Mouse (Mus musculus) hindbrain, embryonic 16.5 days (tissue): ENCODE measurements around the gene Brsk2. TPM values are rescaled to one million over a fixed set of nuclear protein-coding genes. Genes with fewer than 3 reads are reported as not detected.

Experiments
- ATAC-seq: fragments of 200-750 bp; cut with Nextera tagmentation; 2 replicates; pipeline ENCODE4 v1.8.0; 2017; ENCODE audit warnings: moderate TSS enrichment, moderate library complexity
- H3K27ac ChIP-seq: fragments of 300-500 bp; sonication (generic); 2 replicates; pipeline ENCODE4 v1.5.1; 2014; ENCODE audit warnings: low read depth, mild to moderate bottlenecking, control low read depth, low read length, moderate library complexity
- H3K27me3 ChIP-seq: fragments of 300-500 bp; sonication (generic); replicated peaks from 2 replicates; pipeline ENCODE4 v1.6.1; 2014; ENCODE audit warnings: low read length; ENCODE audit not compliant: control insufficient read depth, insufficient read depth
- H3K36me3 ChIP-seq: fragments of 300-500 bp; sonication (generic); 2 replicates; pipeline ENCODE4 v1.6.1; 2014; ENCODE audit warnings: mild to moderate bottlenecking, low read length, moderate library complexity, mixed read lengths; ENCODE audit not compliant: control insufficient read depth, insufficient read depth
- H3K4me1 ChIP-seq: fragments of 300-500 bp; sonication (generic); 2 replicates; pipeline ENCODE4 v1.6.1; 2014; ENCODE audit warnings: low read depth, low read length; ENCODE audit not compliant: control insufficient read depth, insufficient read depth
- H3K4me2 ChIP-seq: fragments of 300-500 bp; sonication (generic); 2 replicates; pipeline ENCODE4 v1.6.1; 2014; ENCODE audit warnings: mild to moderate bottlenecking, low read length, control low read depth, moderate library complexity
- H3K4me3 ChIP-seq: fragments of 300-500 bp; sonication (generic); 2 replicates; pipeline ENCODE4 v1.5.1; 2014; ENCODE audit warnings: mild to moderate bottlenecking, low read length, control low read depth, moderate library complexity
- H3K9ac ChIP-seq: fragments of 300-500 bp; sonication (generic); 2 replicates; pipeline ENCODE4 v1.6.1; 2014; ENCODE audit warnings: low read depth, mild to moderate bottlenecking, control low read depth, low read length, moderate library complexity
- H3K9me3 ChIP-seq: fragments of 300-500 bp; sonication (generic); 2 replicates; pipeline ENCODE4 v1.6.1; 2014; ENCODE audit warnings: mild to moderate bottlenecking, low read length, moderate library complexity; ENCODE audit not compliant: control insufficient read depth
- WGBS: fragments of 180-500 bp; shearing (Covaris S2); extraction: QIAGEN DNeasy Blood & Tissue Kit; methylation state at CpG from one replicate; pipeline ENCODE4 v1.1.7; 2014; 5-methylcytosine and 5-hydroxymethylcytosine counted together
- polyA plus RNA-seq: library from polyadenylated mRNA; unstranded; fragments of >200 nt; fragmentation: Nextera tagmentation; extraction: Ambion mirVana; gene quantifications from 2 replicates; pipeline ENCODE4 v1.2.1, GENCODE M21; 2015

The Brsk2 gene
- polyA plus RNA-seq, 1 experiment from 2014 or later = 19.6 TPM

DNA sequence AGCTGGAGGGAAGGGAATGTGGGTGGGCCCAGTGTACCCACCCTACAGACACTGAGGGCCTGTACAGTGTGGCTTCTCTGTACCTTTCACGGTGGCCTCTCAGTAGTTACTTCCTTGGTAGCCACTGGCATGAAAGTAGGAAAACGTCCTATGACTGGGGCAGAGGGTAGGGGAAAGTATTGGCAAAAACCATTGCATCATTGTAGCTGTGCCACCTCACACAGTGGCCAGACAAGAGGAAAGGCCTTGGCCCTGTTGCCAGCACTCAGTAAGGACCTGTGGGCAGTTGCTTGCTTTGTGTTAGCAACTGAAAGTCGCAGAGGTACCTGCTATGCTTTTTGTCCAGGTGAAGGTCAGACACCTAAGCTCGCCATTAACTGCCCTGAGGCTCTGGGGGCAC is 44.6 kb downstream of the Brsk2 start:
- Histone ChIP-seq H3K27ac (no peak overlapping the region), H3K4me2 (no peak overlapping the region), H3K4me3 (no peak overlapping the region), H3K27me3 (no peaks in the 10 kb centered on the region), H3K9me3 (no peaks in the 10 kb centered on the region), H3K36me3 (peaks cover 42% of the 10 kb centered on the region), H3K9ac (no peak overlapping the region), H3K4me1 (no peaks in the 10 kb centered on the region)
- WGBS = 91% methylated on average over 4 of the region's 4 CpGs
- no peak for ATAC-seq

DNA sequence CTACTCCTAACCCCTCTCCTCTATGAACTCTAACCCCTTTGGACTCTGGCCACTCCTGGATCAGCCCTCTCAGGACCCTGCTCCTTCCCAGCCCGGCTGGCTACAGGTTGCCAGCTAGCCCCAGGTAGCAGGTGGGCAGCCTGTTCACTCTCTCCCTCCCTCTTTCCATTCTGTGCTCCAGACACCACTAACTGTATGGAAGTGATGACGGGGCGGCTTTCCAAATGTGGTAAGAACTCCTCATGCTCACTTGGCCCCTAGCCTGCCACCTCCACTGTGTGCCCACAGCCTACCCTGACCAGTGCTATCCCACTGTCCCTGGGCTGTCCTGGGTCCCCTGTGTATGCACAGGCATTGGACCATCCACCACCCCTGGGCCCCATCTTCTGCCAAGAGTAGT is 51.1 kb downstream of the Brsk2 start:
- ATAC-seq = no peak
- no peak overlapping the region for H3K4me3 ChIP-seq
- no peak overlapping the region for H3K27ac ChIP-seq
- H3K9me3 ChIP-seq = no peaks in the 10 kb centered on the region
- H3K27me3 ChIP-seq = no peaks in the 10 kb centered on the region
- WGBS = 94% methylated on average over 3 of the region's 3 CpGs
- H3K4me2 ChIP-seq = no peak overlapping the region
- H3K4me1 ChIP-seq = no peaks in the 10 kb centered on the region
- peaks cover 57% of the 10 kb centered on the region for H3K36me3 ChIP-seq
- no peak overlapping the region for H3K9ac ChIP-seq

DNA sequence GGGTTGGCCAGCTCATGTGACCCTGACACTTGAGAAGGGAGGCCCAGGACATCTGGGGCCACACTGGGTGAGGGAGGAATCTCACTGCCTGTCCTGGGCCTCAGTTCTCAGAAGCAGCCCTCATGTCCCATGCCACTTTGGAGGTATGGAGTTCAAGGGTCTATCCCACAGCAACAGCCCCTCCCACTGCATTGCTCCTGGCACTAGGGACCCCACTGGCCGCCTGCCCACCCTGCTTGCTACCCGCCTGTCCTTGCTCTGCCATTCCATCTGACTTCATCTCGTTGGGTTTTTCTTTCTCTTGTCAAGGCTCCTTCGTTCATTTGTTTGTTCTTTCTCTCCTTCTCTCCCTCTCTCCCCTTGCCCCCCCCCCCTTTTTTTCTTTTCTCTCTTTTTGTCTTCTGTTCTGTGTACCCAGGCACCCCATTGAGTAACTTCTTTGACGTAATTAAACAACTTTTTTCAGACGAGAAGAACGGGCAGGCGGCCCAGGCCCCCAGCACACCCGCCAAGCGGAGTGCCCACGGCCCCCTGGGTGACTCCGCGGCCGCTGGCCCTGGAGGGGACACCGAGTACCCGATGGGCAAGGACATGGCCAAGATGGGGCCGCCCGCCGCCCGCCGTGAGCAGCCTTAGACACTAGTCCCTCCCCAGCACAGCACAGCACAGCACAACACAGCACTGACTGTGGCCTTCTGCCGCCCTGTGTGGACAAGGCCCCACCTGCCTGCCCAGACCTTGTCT is 52.2 kb downstream of the Brsk2 start:
- Histone ChIP-seq H3K9me3 (no peaks in the 10 kb centered on the region), H3K4me1 (no peaks in the 10 kb centered on the region), H3K9ac (no peak overlapping the region), H3K27ac (peak overlapping the region; percentile 23; the same call in 1 of the 2 replicates), H3K4me2 (no peak overlapping the region), H3K36me3 (peaks cover 55% of the 10 kb centered on the region), H3K27me3 (no peaks in the 10 kb centered on the region), H3K4me3 (no peak overlapping the region)
- ATAC-seq = no peak; the same call in 1 of the 2 replicates
- 65% methylated on average over 22 of the region's 22 CpGs for WGBS

DNA sequence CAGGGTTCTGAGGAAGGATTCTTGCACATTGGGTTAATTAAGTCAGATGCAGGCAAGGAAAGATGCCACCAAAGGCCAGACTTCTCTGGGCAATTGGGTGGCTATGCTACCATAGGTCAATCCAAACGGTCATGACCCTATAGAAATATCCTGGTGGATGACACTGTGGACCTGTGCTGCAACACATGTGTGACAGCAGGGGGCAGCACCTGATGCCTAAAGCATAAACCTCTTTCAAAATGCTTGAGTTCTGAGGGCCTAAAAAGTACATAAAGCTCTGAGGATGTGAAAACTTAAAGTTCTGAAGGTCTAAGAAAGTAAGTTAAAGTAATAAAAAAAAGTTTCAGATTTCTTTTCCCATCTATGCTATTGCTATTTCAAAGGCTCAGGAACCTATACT is 67.0 kb downstream of the Brsk2 start:
- Histone ChIP-seq H3K4me2 (no peak overlapping the region), H3K36me3 (peaks cover 4% of the 10 kb centered on the region; the same call in 1 of the 2 replicates), H3K4me3 (no peak overlapping the region), H3K27me3 (no peaks in the 10 kb centered on the region), H3K4me1 (no peaks in the 10 kb centered on the region), H3K9me3 (no peaks in the 10 kb centered on the region), H3K27ac (no peak overlapping the region), H3K9ac (no peak overlapping the region)
- 69% methylated on average over 1 of the region's 1 CpGs for WGBS
- ATAC-seq = no peak

DNA sequence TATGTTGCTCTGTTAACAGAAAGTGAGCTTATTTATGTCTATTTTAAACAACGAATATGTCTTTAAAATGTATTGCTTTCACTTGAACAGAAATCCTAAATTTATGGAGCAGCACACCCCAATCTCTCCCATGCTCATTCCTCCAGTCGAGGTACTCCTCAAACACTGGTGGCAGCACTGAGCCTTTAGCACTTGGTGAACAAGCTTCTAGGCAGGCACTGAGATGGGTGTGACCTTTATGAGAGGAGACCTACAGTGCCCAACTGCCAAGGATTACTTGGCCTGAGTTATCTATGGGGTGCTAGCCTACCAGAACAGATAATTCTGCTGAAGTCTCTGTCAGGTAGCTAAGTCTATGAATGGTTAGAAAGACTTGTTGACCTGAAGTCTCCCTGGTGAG is 70.1 kb downstream of the Brsk2 start:
- Histone ChIP-seq H3K4me1 (no peaks in the 10 kb centered on the region), H3K4me3 (no peak overlapping the region), H3K4me2 (no peak overlapping the region), H3K27me3 (no peaks in the 10 kb centered on the region), H3K27ac (no peak overlapping the region), H3K9ac (no peak overlapping the region), H3K9me3 (no peaks in the 10 kb centered on the region), H3K36me3 (peaks cover 4% of the 10 kb centered on the region; the same call in 1 of the 2 replicates)
- 61% methylated on average over 2 of the region's 2 CpGs for WGBS
- ATAC-seq = no peak

DNA sequence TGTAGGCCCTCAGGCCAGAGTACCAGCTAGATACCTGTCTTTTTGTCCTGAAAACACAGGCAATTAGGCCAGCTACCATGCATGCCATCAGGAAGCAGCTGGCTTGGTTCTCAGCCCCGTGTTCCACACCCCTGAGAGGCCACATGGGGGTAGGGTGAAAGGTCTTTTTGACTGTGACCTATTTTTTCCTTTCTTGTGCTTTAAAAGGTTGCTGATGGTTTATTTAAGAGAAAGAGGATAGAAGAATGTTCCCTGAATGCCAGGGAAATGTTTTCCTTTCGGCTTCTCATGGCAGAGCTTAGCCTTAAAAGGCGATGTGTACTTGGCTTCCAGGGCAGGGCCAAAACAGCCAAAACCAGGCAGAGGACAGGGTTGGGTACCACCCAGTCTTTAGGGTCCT is 71.3 kb downstream of the Brsk2 start:
- Histone ChIP-seq H3K27me3 (no peaks in the 10 kb centered on the region), H3K9me3 (no peaks in the 10 kb centered on the region), H3K4me3 (no peak overlapping the region), H3K27ac (no peak overlapping the region), H3K9ac (no peak overlapping the region), H3K4me2 (no peak overlapping the region), H3K4me1 (no peaks in the 10 kb centered on the region; the same call in 1 of the 2 replicates), H3K36me3 (peaks cover 2% of the 10 kb centered on the region; the same call in 1 of the 2 replicates)
- WGBS = 72% methylated on average over 3 of the region's 3 CpGs
- ATAC-seq = no peak

DNA sequence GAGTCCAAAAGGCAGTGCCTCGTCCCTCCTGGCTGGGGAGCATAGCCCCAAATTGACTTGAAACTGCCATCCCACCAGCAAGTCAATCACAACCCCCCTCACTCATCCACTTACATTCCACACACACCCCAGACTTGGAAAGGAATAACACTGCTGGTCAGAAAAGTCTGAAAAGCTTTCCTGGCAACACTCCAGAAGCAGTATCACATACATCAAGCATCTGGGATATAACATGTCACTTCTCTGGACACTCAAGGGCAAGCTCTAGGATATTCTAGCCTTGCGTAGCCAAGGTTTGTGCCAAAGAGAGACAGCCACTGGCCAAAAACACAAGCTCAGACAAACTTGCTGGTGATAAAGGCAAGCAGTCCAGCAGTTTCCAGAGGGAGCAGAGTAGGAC is 75.6 kb downstream of the Brsk2 start:
- no peak overlapping the region for H3K4me3 ChIP-seq
- no peaks in the 10 kb centered on the region for H3K36me3 ChIP-seq
- H3K9ac ChIP-seq = no peak overlapping the region
- H3K27ac ChIP-seq = no peak overlapping the region
- H3K27me3 ChIP-seq = no peaks in the 10 kb centered on the region
- no peak for ATAC-seq
- H3K4me2 ChIP-seq = no peak overlapping the region
- no peaks in the 10 kb centered on the region for H3K9me3 ChIP-seq
- 49% methylated on average over 2 of the region's 2 CpGs for WGBS
- no peaks in the 10 kb centered on the region; the same call in 1 of the 2 replicates for H3K4me1 ChIP-seq

DNA sequence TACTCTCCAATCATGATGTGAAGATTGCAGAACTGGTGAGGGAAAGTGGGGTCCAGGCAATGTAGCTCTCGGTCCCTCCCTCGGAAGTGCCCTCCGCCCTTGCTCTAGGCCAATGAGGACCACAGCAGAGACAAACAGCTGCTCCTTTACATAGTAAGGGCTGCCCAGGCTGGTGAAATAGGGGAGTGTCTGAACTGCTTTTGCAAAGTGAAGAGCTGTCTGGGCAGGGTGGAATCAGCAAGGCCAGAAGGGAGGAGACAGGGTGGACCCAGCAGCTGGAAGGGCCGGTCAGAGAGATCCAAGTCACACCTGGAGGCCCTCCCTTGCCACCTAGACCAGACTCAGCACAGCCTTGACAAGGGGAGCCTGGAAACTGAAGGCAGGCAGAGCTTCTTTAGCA is 76.4 kb downstream of the Brsk2 start:
- no peak overlapping the region for H3K9ac ChIP-seq

DNA sequence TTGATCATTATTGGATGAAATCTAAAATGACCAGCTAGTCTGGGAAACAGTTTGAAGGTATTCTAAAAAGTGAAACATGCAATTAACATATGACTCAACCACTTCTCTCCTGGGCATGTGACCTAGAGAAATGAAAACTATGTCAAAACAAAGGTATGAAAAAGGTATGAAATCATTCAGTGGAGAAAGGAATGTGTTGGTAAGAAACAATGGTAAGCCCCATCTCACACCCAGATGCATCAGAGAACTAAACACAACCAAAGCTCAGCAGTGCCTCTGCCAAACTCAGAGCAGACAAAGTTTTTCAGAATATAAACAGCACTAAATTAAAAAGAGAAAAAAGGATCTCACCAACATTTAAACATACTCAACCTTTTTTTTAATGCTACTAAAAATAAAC is 80.5 kb downstream of the Brsk2 start:
- Histone ChIP-seq H3K4me1 (peaks cover 3% of the 10 kb centered on the region; the same call in 1 of the 2 replicates), H3K4me2 (no peak overlapping the region), H3K9me3 (no peaks in the 10 kb centered on the region), H3K27ac (no peak overlapping the region), H3K36me3 (no peaks in the 10 kb centered on the region), H3K4me3 (no peak overlapping the region), H3K9ac (no peak overlapping the region), H3K27me3 (no peaks in the 10 kb centered on the region)
- no peak for ATAC-seq

More for the DNA sequence above, 76.4 kb downstream of the Brsk2 start:
- no peak overlapping the region for H3K4me3 ChIP-seq
- no peaks in the 10 kb centered on the region for H3K27me3 ChIP-seq
- H3K27ac ChIP-seq = no peak overlapping the region
- H3K4me2 ChIP-seq = no peak overlapping the region
- ATAC-seq = no peak
- H3K36me3 ChIP-seq = no peaks in the 10 kb centered on the region
- no peaks in the 10 kb centered on the region; the same call in 1 of the 2 replicates for H3K4me1 ChIP-seq
- WGBS = 76% methylated on average over 4 of the region's 4 CpGs
- no peaks in the 10 kb centered on the region for H3K9me3 ChIP-seq
